Mouse (Mus musculus): ENCODE data around the gene Ccdc88c. TPM values are rescaled to one million over a fixed set of nuclear protein-coding genes. Genes with fewer than 3 reads are reported as not detected.

The Ccdc88c gene
- polyA plus RNA-seq, 1 experiment from 2014 or later, result 11.1 TPM

DNA sequence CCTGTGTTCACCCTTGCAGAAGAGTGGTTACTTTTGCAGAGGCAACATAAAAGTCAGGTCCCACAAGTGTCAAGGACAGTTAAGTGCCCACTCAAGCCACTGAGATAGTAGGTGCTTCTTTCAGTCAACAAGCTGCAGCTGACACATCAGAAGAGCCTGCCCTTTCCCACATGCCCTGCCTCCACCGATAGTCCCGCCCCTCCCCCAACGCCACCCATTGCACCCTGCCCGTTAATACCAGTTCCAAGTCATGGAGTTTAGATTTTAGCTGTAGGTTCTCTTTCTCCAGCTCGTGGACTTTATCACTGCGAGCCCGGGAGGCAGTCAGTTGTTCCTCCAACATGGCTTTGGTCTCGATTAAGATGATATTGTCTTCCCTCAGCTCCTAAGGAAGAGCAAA, 74.9 kb downstream of the Ccdc88c start:
- no peak for ATAC-seq (ENCODE audit: insufficient read depth, low FRiP score)
- WGBS, result 71% methylated on average over 8 of the region's 8 CpGs
- H3K4me3 ChIP-seq (replicated peaks; ENCODE audit: low read length), result no peak overlapping the region

DNA sequence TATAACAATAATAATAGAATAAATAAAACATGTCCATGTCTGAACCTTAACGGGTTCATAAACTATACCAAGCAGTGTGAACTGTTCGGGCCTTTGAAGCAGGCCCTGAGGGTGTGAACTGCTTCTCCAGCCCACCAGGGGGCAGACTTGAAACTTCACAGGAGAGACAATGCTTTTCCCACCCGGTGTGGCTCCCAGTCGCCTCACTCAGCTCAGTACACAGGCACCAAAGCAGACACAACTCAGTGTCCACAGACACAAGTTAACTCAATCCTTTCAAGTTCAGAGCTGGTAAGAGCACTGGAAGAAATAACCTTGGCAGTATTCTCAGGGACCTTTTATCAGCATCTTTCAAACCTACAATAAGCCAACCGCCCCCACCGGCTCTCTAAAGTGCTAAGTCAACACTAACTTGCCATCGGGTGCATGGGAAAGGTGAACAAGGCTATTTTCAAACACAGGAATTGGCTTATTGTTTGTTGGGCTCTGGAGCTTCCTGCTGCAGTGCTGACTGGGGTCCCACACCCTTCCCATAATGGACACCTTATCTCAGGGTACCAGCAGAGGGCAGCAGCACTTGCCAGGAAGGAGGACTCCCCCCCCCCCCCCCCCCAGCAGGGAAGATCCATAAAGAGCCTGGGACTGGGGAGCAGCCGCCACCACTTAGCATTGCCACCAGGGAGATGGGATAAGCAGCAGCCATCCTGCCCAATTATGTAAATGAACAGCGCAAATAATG, 76.5 kb downstream of the Ccdc88c start:
- Histone ChIP-seq H3K4me2 (ENCODE audit: low read depth, low read length) (no peak overlapping the region), H3K36me3 (ENCODE audit: control insufficient read depth, insufficient read depth, low read length) (no peaks in the 10 kb centered on the region), H3K4me3 (replicated peaks; ENCODE audit: low read length) (no peak overlapping the region), H3K9ac (ENCODE audit: low read length) (no peak overlapping the region), H3K27me3 (ENCODE audit: control insufficient read depth, insufficient read depth, low read length) (no peaks in the 10 kb centered on the region), H3K9me3 (replicated peaks; ENCODE audit: control insufficient read depth, low read length) (no peaks in the 10 kb centered on the region), H3K27ac (ENCODE audit: low read length) (no peak overlapping the region), H3K4me1 (ENCODE audit: control insufficient read depth, insufficient read depth, low read length) (peaks cover 11% of the 10 kb centered on the region; the same call in 1 of the 2 replicates)
- peak; percentile 81; the same call in 1 of the 2 replicates for ATAC-seq (ENCODE audit: insufficient read depth, low FRiP score)
- 31% methylated on average over 9 of the region's 9 CpGs for WGBS

More for the DNA sequence above, 74.9 kb downstream of the Ccdc88c start:
- H3K9ac ChIP-seq (ENCODE audit: low read length), result no peak overlapping the region
- no peak overlapping the region for H3K27ac ChIP-seq (ENCODE audit: low read length)
- H3K4me1 ChIP-seq (ENCODE audit: control insufficient read depth, insufficient read depth, low read length), result peaks cover 26% of the 10 kb centered on the region
- H3K9me3 ChIP-seq (replicated peaks; ENCODE audit: control insufficient read depth, low read length), result no peaks in the 10 kb centered on the region
- H3K4me2 ChIP-seq (ENCODE audit: low read depth, low read length), result no peak overlapping the region
- no peaks in the 10 kb centered on the region for H3K36me3 ChIP-seq (ENCODE audit: control insufficient read depth, insufficient read depth, low read length)
- H3K27me3 ChIP-seq (ENCODE audit: control insufficient read depth, insufficient read depth, low read length), result no peaks in the 10 kb centered on the region

GRCm38 (mm10) chr12:100949146-100949545, 79.7 kb downstream of the Ccdc88c start:
- no peaks in the 10 kb centered on the region for H3K36me3 ChIP-seq (ENCODE audit: control insufficient read depth, insufficient read depth, low read length)
- no peak for ATAC-seq (ENCODE audit: insufficient read depth, low FRiP score)
- no peaks in the 10 kb centered on the region for H3K27me3 ChIP-seq (ENCODE audit: control insufficient read depth, insufficient read depth, low read length)
- H3K27ac ChIP-seq (ENCODE audit: low read length), result no peak overlapping the region
- H3K4me3 ChIP-seq (replicated peaks; ENCODE audit: low read length), result no peak overlapping the region
- H3K4me2 ChIP-seq (ENCODE audit: low read depth, low read length), result no peak overlapping the region
- no peak overlapping the region for H3K9ac ChIP-seq (ENCODE audit: low read length)
- 71% methylated on average over 5 of the region's 5 CpGs for WGBS
- H3K9me3 ChIP-seq (replicated peaks; ENCODE audit: control insufficient read depth, low read length), result no peaks in the 10 kb centered on the region
- no peaks in the 10 kb centered on the region for H3K4me1 ChIP-seq (ENCODE audit: control insufficient read depth, insufficient read depth, low read length)

DNA sequence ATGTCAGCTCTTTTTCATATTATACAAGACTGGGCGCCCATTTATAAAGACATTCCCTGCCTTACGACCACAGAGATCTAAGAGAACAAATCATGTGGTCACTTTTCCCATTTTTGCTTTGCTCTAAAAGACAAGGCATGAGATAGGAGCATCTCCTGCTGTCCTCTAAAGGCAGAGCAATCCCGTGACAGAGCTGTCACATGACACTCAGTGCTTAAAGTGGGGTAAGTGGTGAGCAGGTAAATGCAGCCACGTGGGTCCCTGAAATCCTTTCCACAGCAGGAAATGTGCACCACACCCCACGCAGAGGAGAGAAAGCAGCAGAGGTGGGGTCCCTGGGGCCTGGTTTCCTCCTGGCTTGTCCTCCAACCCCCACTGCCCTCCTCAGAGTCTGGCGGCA, 80.8 kb downstream of the Ccdc88c start:
- Histone ChIP-seq H3K27ac (ENCODE audit: low read length) (no peak overlapping the region), H3K27me3 (ENCODE audit: control insufficient read depth, insufficient read depth, low read length) (no peaks in the 10 kb centered on the region), H3K4me2 (ENCODE audit: low read depth, low read length) (no peak overlapping the region), H3K4me1 (ENCODE audit: control insufficient read depth, insufficient read depth, low read length) (no peaks in the 10 kb centered on the region), H3K36me3 (ENCODE audit: control insufficient read depth, insufficient read depth, low read length) (no peaks in the 10 kb centered on the region), H3K9ac (ENCODE audit: low read length) (no peak overlapping the region), H3K9me3 (replicated peaks; ENCODE audit: control insufficient read depth, low read length) (no peaks in the 10 kb centered on the region), H3K4me3 (replicated peaks; ENCODE audit: low read length) (no peak overlapping the region)
- WGBS, result 84% methylated on average over 6 of the region's 6 CpGs
- ATAC-seq (ENCODE audit: insufficient read depth, low FRiP score), result no peak

GRCm38 (mm10) chr12:100945948-100946347, 82.9 kb downstream of the Ccdc88c start:
- H3K4me3 ChIP-seq (replicated peaks; ENCODE audit: low read length), result no peak overlapping the region
- no peaks in the 10 kb centered on the region for H3K36me3 ChIP-seq (ENCODE audit: control insufficient read depth, insufficient read depth, low read length)
- H3K27me3 ChIP-seq (ENCODE audit: control insufficient read depth, insufficient read depth, low read length), result no peaks in the 10 kb centered on the region
- H3K4me2 ChIP-seq (ENCODE audit: low read depth, low read length), result no peak overlapping the region
- 80% methylated on average over 12 of the region's 12 CpGs for WGBS
- no peaks in the 10 kb centered on the region for H3K4me1 ChIP-seq (ENCODE audit: control insufficient read depth, insufficient read depth, low read length)
- no peak overlapping the region for H3K9ac ChIP-seq (ENCODE audit: low read length)
- no peaks in the 10 kb centered on the region for H3K9me3 ChIP-seq (replicated peaks; ENCODE audit: control insufficient read depth, low read length)
- ATAC-seq (ENCODE audit: insufficient read depth, low FRiP score), result no peak
- H3K27ac ChIP-seq (ENCODE audit: low read length), result no peak overlapping the region

- H3K9me3 ChIP-seq (replicated peaks; ENCODE audit: control insufficient read depth, low read length), result no peaks in the 10 kb centered on the region
- ATAC-seq (ENCODE audit: insufficient read depth, low FRiP score), result 0 out of 2 replicates have a peak, but pooled peaks have one; percentile 15
- no peak overlapping the region for H3K9ac ChIP-seq (ENCODE audit: low read length)
- no peak overlapping the region for H3K4me3 ChIP-seq (replicated peaks; ENCODE audit: low read length)
- H3K4me2 ChIP-seq (ENCODE audit: low read depth, low read length), result no peak overlapping the region
- no peaks in the 10 kb centered on the region for H3K36me3 ChIP-seq (ENCODE audit: control insufficient read depth, insufficient read depth, low read length)
- no peaks in the 10 kb centered on the region for H3K27me3 ChIP-seq (ENCODE audit: control insufficient read depth, insufficient read depth, low read length)
- no peak overlapping the region for H3K27ac ChIP-seq (ENCODE audit: low read length)
- WGBS, result 62% methylated on average over 12 of the region's 12 CpGs
- no peaks in the 10 kb centered on the region for H3K4me1 ChIP-seq (ENCODE audit: control insufficient read depth, insufficient read depth, low read length)
These were observed 83.4 kb downstream of the Ccdc88c start for GRCm38 (mm10) chr12:100945501-100945900.

- no peaks in the 10 kb centered on the region for H3K27me3 ChIP-seq (ENCODE audit: control insufficient read depth, insufficient read depth, low read length)
- H3K4me1 ChIP-seq (ENCODE audit: control insufficient read depth, insufficient read depth, low read length), result no peaks in the 10 kb centered on the region
- no peaks in the 10 kb centered on the region for H3K36me3 ChIP-seq (ENCODE audit: control insufficient read depth, insufficient read depth, low read length)
- WGBS, result 82% methylated on average over 21 of the region's 21 CpGs
- H3K9me3 ChIP-seq (replicated peaks; ENCODE audit: control insufficient read depth, low read length), result no peaks in the 10 kb centered on the region
- no peak overlapping the region for H3K4me2 ChIP-seq (ENCODE audit: low read depth, low read length)
- no peak overlapping the region for H3K9ac ChIP-seq (ENCODE audit: low read length)
- H3K27ac ChIP-seq (ENCODE audit: low read length), result no peak overlapping the region
- peak; percentile 12; the same call in 1 of the 2 replicates for ATAC-seq (ENCODE audit: insufficient read depth, low FRiP score)
- no peak overlapping the region for H3K4me3 ChIP-seq (replicated peaks; ENCODE audit: low read length)
These were observed 83.9 kb downstream of the Ccdc88c start for GRCm38 (mm10) chr12:100944921-100945336.

- H3K27ac ChIP-seq (ENCODE audit: low read length), result no peak overlapping the region
- H3K9ac ChIP-seq (ENCODE audit: low read length), result no peak overlapping the region
- 73% methylated on average over 4 of the region's 4 CpGs for WGBS
- H3K27me3 ChIP-seq (ENCODE audit: control insufficient read depth, insufficient read depth, low read length), result no peaks in the 10 kb centered on the region
- no peak for ATAC-seq (ENCODE audit: insufficient read depth, low FRiP score)
- no peaks in the 10 kb centered on the region for H3K36me3 ChIP-seq (ENCODE audit: control insufficient read depth, insufficient read depth, low read length)
- H3K9me3 ChIP-seq (replicated peaks; ENCODE audit: control insufficient read depth, low read length), result no peaks in the 10 kb centered on the region
- H3K4me2 ChIP-seq (ENCODE audit: low read depth, low read length), result no peak overlapping the region
- H3K4me1 ChIP-seq (ENCODE audit: control insufficient read depth, insufficient read depth, low read length), result no peaks in the 10 kb centered on the region
- H3K4me3 ChIP-seq (replicated peaks; ENCODE audit: low read length), result no peak overlapping the region
These were observed 85.7 kb downstream of the Ccdc88c start for GRCm38 (mm10) chr12:100943146-100943545.

GRCm38 (mm10) chr12:100941361-100941760, 87.5 kb downstream of the Ccdc88c start:
- no peak overlapping the region for H3K9ac ChIP-seq (ENCODE audit: low read length)
- 77% methylated on average over 3 of the region's 3 CpGs for WGBS
- H3K4me2 ChIP-seq (ENCODE audit: low read depth, low read length), result no peak overlapping the region
- no peaks in the 10 kb centered on the region for H3K36me3 ChIP-seq (ENCODE audit: control insufficient read depth, insufficient read depth, low read length)
- no peaks in the 10 kb centered on the region for H3K27me3 ChIP-seq (ENCODE audit: control insufficient read depth, insufficient read depth, low read length)
- H3K27ac ChIP-seq (ENCODE audit: low read length), result no peak overlapping the region
- ATAC-seq (ENCODE audit: insufficient read depth, low FRiP score), result no peak
- H3K9me3 ChIP-seq (replicated peaks; ENCODE audit: control insufficient read depth, low read length), result no peaks in the 10 kb centered on the region
- no peak overlapping the region for H3K4me3 ChIP-seq (replicated peaks; ENCODE audit: low read length)
- no peaks in the 10 kb centered on the region for H3K4me1 ChIP-seq (ENCODE audit: control insufficient read depth, insufficient read depth, low read length)
